Mouse (Mus musculus) hindbrain, embryonic 15.5 days (tissue): ENCODE results near the gene Cfap20. TPM values are rescaled to one million over a fixed set of nuclear protein-coding genes. Genes with fewer than 3 reads are reported as not detected.

Experiments used
- ATAC-seq: fragments of 200-750 bp; cut with Nextera tagmentation; 2 replicates; pipeline ENCODE4 v1.8.0; 2017; ENCODE audit warnings: low read depth, moderate number of reproducible peaks, moderate TSS enrichment; ENCODE audit not compliant: low FRiP score
- H3K27ac ChIP-seq: fragments of 300-500 bp; sonication (generic); replicated peaks from 2 replicates; pipeline ENCODE4 v1.5.1; 2015; ENCODE audit warnings: mild to moderate bottlenecking, inconsistent platforms
- H3K27me3 ChIP-seq: fragments of 300-500 bp; sonication (generic); 2 replicates; pipeline ENCODE4 v1.6.1; 2015; ENCODE audit warnings: control low read depth, inconsistent platforms
- H3K36me3 ChIP-seq: fragments of 300-500 bp; sonication (generic); 2 replicates; pipeline ENCODE4 v1.6.1; 2015; ENCODE audit warnings: control low read depth, inconsistent platforms
- H3K4me1 ChIP-seq: fragments of 300-500 bp; sonication (generic); replicated peaks from 2 replicates; pipeline ENCODE4 v1.6.1; 2015; ENCODE audit warnings: control low read depth, inconsistent platforms
- H3K4me2 ChIP-seq: fragments of 300-500 bp; sonication (generic); 2 replicates; pipeline ENCODE4 v1.6.1; 2015; ENCODE audit warnings: moderate library complexity, mild to moderate bottlenecking, inconsistent platforms
- H3K4me3 ChIP-seq: fragments of 300-500 bp; sonication (generic); 2 replicates; pipeline ENCODE4 v1.5.1; 2015; ENCODE audit warnings: mild to moderate bottlenecking, inconsistent platforms
- H3K9ac ChIP-seq: fragments of 300-500 bp; sonication (generic); 2 replicates; pipeline ENCODE4 v1.6.1; 2015; ENCODE audit warnings: inconsistent platforms
- H3K9me3 ChIP-seq: fragments of 300-500 bp; sonication (generic); 2 replicates; pipeline ENCODE4 v1.6.1; 2016; ENCODE audit warnings: control low read depth, inconsistent platforms
- WGBS: fragments of 180-500 bp; shearing (Covaris S2); methylation state at CpG from one replicate; pipeline ENCODE4 v1.1.7; 2015; 5-methylcytosine and 5-hydroxymethylcytosine counted together
- polyA plus RNA-seq: library from polyadenylated mRNA; unstranded; fragments of >200 nt; fragmentation: Nextera tagmentation; extraction: Ambion mirVana; gene quantifications from 2 replicates; pipeline ENCODE4 v1.2.1, GENCODE M21; 2015

Gene Cfap20
- polyA plus RNA-seq, 1 experiment from 2014 or later = 122 TPM

GRCm38 (mm10) chr8:95435930-95436329, 1.3 kb upstream of the Cfap20 start:
- Histone ChIP-seq H3K36me3 (no peaks in the 10 kb centered on the region), H3K4me2 (no peak overlapping the region), H3K4me1 (peaks cover 29% of the 10 kb centered on the region), H3K9me3 (no peaks in the 10 kb centered on the region), H3K4me3 (no peak overlapping the region), H3K9ac (no peak overlapping the region), H3K27ac (no peak overlapping the region), H3K27me3 (no peaks in the 10 kb centered on the region)
- ATAC-seq = no peak
- WGBS = 93% methylated on average over 3 of the region's 3 CpGs

GRCm38 (mm10) chr8:95435471-95435870, 802 bp upstream of the Cfap20 start:
- peak overlapping the region; percentile 78 for H3K4me2 ChIP-seq
- WGBS = 89% methylated on average over 9 of the region's 9 CpGs
- no peak overlapping the region for H3K9ac ChIP-seq
- no peaks in the 10 kb centered on the region for H3K36me3 ChIP-seq
- no peaks in the 10 kb centered on the region for H3K9me3 ChIP-seq
- peak overlapping the region; percentile 94; the same call in 1 of the 2 replicates for H3K4me3 ChIP-seq
- no peaks in the 10 kb centered on the region for H3K27me3 ChIP-seq
- H3K27ac ChIP-seq = peak overlapping the region; percentile 95; the same call in 1 of the 2 replicates
- no peak for ATAC-seq
- peaks cover 34% of the 10 kb centered on the region for H3K4me1 ChIP-seq

- no peaks in the 10 kb centered on the region for H3K27me3 ChIP-seq
- H3K4me3 ChIP-seq = peak overlapping the region; percentile 94
- under 1% methylated on average over 25 of the region's 25 CpGs for WGBS
- peaks cover 46% of the 10 kb centered on the region for H3K4me1 ChIP-seq
- H3K9me3 ChIP-seq = no peaks in the 10 kb centered on the region
- no peaks in the 10 kb centered on the region for H3K36me3 ChIP-seq
- peak overlapping the region; percentile 95 for H3K9ac ChIP-seq
- H3K4me2 ChIP-seq = peak overlapping the region; percentile 78
- peak; percentile 45 for ATAC-seq
- H3K27ac ChIP-seq = peak overlapping the region; percentile 95
Observed at GRCm38 (mm10) chr8:95434233-95434632, 436 bp downstream of the Cfap20 start.

- H3K27ac ChIP-seq = no peak overlapping the region
- peak overlapping the region; percentile 94 for H3K4me3 ChIP-seq
- H3K36me3 ChIP-seq = no peaks in the 10 kb centered on the region
- H3K4me2 ChIP-seq = peak overlapping the region; percentile 78
- no peaks in the 10 kb centered on the region for H3K27me3 ChIP-seq
- peaks cover 57% of the 10 kb centered on the region for H3K4me1 ChIP-seq
- WGBS = 52% methylated on average over 4 of the region's 4 CpGs
- peak overlapping the region; percentile 95 for H3K9ac ChIP-seq
- ATAC-seq = no peak
- no peaks in the 10 kb centered on the region for H3K9me3 ChIP-seq
Observed at GRCm38 (mm10) chr8:95433124-95433523, 1.5 kb downstream of the Cfap20 start.

GRCm38 (mm10) chr8:95432471-95432870, 2.2 kb downstream of the Cfap20 start:
- peak overlapping the region; percentile 94; the same call in 1 of the 2 replicates for H3K4me3 ChIP-seq
- no peak overlapping the region for H3K9ac ChIP-seq
- no peaks in the 10 kb centered on the region for H3K27me3 ChIP-seq

GRCm38 (mm10) chr8:95429945-95430344, 4.7 kb downstream of the Cfap20 start:
- H3K27me3 ChIP-seq = no peaks in the 10 kb centered on the region
- peak overlapping the region; percentile 58 for H3K27ac ChIP-seq
- no peak overlapping the region for H3K4me3 ChIP-seq
- 2% methylated on average over 3 of the region's 3 CpGs for WGBS
- peak overlapping the region; percentile 41 for H3K4me2 ChIP-seq
- no peaks in the 10 kb centered on the region for H3K9me3 ChIP-seq
- ATAC-seq = peak; percentile 39; the same call in 1 of the 2 replicates
- H3K4me1 ChIP-seq = peaks cover 84% of the 10 kb centered on the region
- H3K36me3 ChIP-seq = no peaks in the 10 kb centered on the region
- H3K9ac ChIP-seq = peak overlapping the region; percentile 18; the same call in 1 of the 2 replicates

More at GRCm38 (mm10) chr8:95432471-95432870, 2.2 kb downstream of the Cfap20 start:
- Histone ChIP-seq H3K27ac (no peak overlapping the region), H3K36me3 (no peaks in the 10 kb centered on the region), H3K9me3 (no peaks in the 10 kb centered on the region), H3K4me1 (peaks cover 64% of the 10 kb centered on the region), H3K4me2 (peak overlapping the region; percentile 78)
- 76% methylated on average over 3 of the region's 3 CpGs for WGBS
- ATAC-seq = no peak

GRCm38 (mm10) chr8:95427594-95428535, 6.8 kb downstream of the Cfap20 start:
- Histone ChIP-seq H3K36me3 (0 out of 2 replicates have a peak, but pooled peaks cover 2% of the 10 kb centered on the region), H3K4me1 (peaks cover 73% of the 10 kb centered on the region)

GRCm38 (mm10) chr8:95426781-95427281, 7.8 kb downstream of the Cfap20 start:
- WGBS = 48% methylated on average over 2 of the region's 2 CpGs
- peak overlapping the region; percentile 79 for H3K27ac ChIP-seq

More at GRCm38 (mm10) chr8:95427594-95428535, 6.8 kb downstream of the Cfap20 start:
- H3K9me3 ChIP-seq = no peaks in the 10 kb centered on the region
- peak overlapping the region; percentile 79 for H3K27ac ChIP-seq
- no peaks in the 10 kb centered on the region for H3K27me3 ChIP-seq
- peak; percentile 27; the same call in 1 of the 2 replicates for ATAC-seq
- no peak overlapping the region; the same call in 1 of the 2 replicates for H3K9ac ChIP-seq
- peak overlapping the region; percentile 40 for H3K4me2 ChIP-seq
- 34% methylated on average over 12 of the region's 12 CpGs for WGBS
- H3K4me3 ChIP-seq = peak overlapping the region; percentile 12; the same call in 1 of the 2 replicates

GRCm38 (mm10) chr8:95424682-95425081, 10.0 kb downstream of the Cfap20 start:
- Histone ChIP-seq H3K4me2 (no peak overlapping the region), H3K36me3 (peaks cover 25% of the 10 kb centered on the region), H3K4me1 (peaks cover 42% of the 10 kb centered on the region), H3K4me3 (no peak overlapping the region), H3K27me3 (no peaks in the 10 kb centered on the region), H3K9me3 (no peaks in the 10 kb centered on the region), H3K9ac (no peak overlapping the region), H3K27ac (no peak overlapping the region)
- WGBS = 87% methylated on average over 7 of the region's 7 CpGs
- no peak for ATAC-seq

More at GRCm38 (mm10) chr8:95426781-95427281, 7.8 kb downstream of the Cfap20 start:
- Histone ChIP-seq H3K36me3 (0 out of 2 replicates have a peak, but pooled peaks cover 4% of the 10 kb centered on the region), H3K4me2 (no peak overlapping the region), H3K9me3 (no peaks in the 10 kb centered on the region), H3K27me3 (no peaks in the 10 kb centered on the region), H3K4me3 (no peak overlapping the region), H3K4me1 (peaks cover 62% of the 10 kb centered on the region), H3K9ac (no peak overlapping the region)
- peak; percentile 84 for ATAC-seq

- H3K4me3 ChIP-seq = no peak overlapping the region
- no peak for ATAC-seq
- 92% methylated on average over 14 of the region's 14 CpGs for WGBS
- no peak overlapping the region for H3K27ac ChIP-seq
- no peaks in the 10 kb centered on the region for H3K27me3 ChIP-seq
- no peaks in the 10 kb centered on the region for H3K9me3 ChIP-seq
- peaks cover 18% of the 10 kb centered on the region for H3K4me1 ChIP-seq
- H3K9ac ChIP-seq = no peak overlapping the region
- H3K36me3 ChIP-seq = peaks cover 29% of the 10 kb centered on the region
- H3K4me2 ChIP-seq = no peak overlapping the region
Observed at GRCm38 (mm10) chr8:95422193-95422810, 12.4 kb downstream of the Cfap20 start.

- no peaks in the 10 kb centered on the region for H3K27me3 ChIP-seq
- H3K9ac ChIP-seq = no peak overlapping the region
- peak; percentile 38; the same call in 1 of the 2 replicates for ATAC-seq
- 49% methylated on average over 10 of the region's 10 CpGs for WGBS
- no peaks in the 10 kb centered on the region for H3K9me3 ChIP-seq
- H3K4me2 ChIP-seq = no peak overlapping the region
- H3K4me3 ChIP-seq = no peak overlapping the region
- no peaks in the 10 kb centered on the region for H3K4me1 ChIP-seq
- no peak overlapping the region for H3K27ac ChIP-seq
- H3K36me3 ChIP-seq = no peaks in the 10 kb centered on the region
Observed at GRCm38 (mm10) chr8:95411309-95411972, 23.2 kb downstream of the Cfap20 start.
